Mouse (Mus musculus) lung, embryonic 15.5 days (tissue): ENCODE measurements at regions not wholly inside any gene's neighbourhood (a gene's known extent, or its start where the extent isn't known, plus 50 kb on each side); places are given as distances from the start of the nearest gene placed in this dataset.

Source experiments
- ATAC-seq: fragments of 200-750 bp; cut with Nextera tagmentation; 2 replicates; pipeline ENCODE4 v1.8.0; 2017; ENCODE audit warnings: moderate number of reproducible peaks, borderline replicate concordance; ENCODE audit not compliant: low FRiP score, low TSS enrichment; ENCODE audit errors: extremely low read depth
- H3K27ac ChIP-seq: fragments of 300-500 bp; sonication (generic); 2 replicates; pipeline ENCODE4 v1.5.1; 2015; ENCODE audit warnings: moderate library complexity, mild to moderate bottlenecking, inconsistent platforms
- H3K27me3 ChIP-seq: fragments of 300-500 bp; sonication (generic); 2 replicates; pipeline ENCODE4 v1.6.1; 2015; ENCODE audit warnings: inconsistent platforms
- H3K36me3 ChIP-seq: fragments of 300-500 bp; sonication (generic); 2 replicates; pipeline ENCODE4 v1.6.1; 2015; ENCODE audit warnings: inconsistent platforms
- H3K4me1 ChIP-seq: fragments of 300-500 bp; sonication (generic); 2 replicates; pipeline ENCODE4 v1.6.1; 2015; ENCODE audit warnings: inconsistent platforms
- H3K4me2 ChIP-seq: fragments of 300-500 bp; sonication (generic); 2 replicates; pipeline ENCODE4 v1.6.1; 2015; ENCODE audit warnings: inconsistent platforms, mild to moderate bottlenecking, moderate library complexity
- H3K4me3 ChIP-seq: fragments of 300-500 bp; sonication (generic); 2 replicates; pipeline ENCODE4 v1.5.1; 2015; ENCODE audit warnings: mild to moderate bottlenecking, inconsistent platforms
- H3K9ac ChIP-seq: fragments of 300-500 bp; sonication (generic); 2 replicates; pipeline ENCODE4 v1.6.1; 2015; ENCODE audit warnings: inconsistent platforms
- H3K9me3 ChIP-seq: fragments of 300-500 bp; sonication (generic); 2 replicates; pipeline ENCODE4 v1.6.1; 2016; ENCODE audit warnings: inconsistent platforms
- WGBS: fragments of 180-500 bp; shearing (Covaris S2); methylation state at CpG from one replicate; pipeline ENCODE4 v1.1.7; 2015; 5-methylcytosine and 5-hydroxymethylcytosine counted together

DNA sequence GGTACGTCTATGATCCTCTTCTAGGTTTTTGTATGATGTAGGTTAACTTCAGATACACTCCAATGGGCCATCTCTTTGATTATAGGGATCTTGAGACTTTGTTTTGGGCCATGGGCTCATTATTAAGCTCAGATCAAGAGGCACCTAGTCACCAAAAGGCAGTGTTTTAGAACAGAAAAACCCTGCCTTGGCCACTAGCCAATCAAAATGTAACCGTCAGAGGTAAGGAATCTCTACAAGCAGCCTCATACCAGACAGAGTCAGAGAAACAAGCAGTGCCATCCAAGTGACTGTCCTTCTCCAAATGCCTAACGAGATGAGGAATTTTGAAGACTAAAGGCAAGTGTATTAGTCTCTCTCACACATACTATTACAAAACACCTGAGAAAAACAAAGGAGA lies 487.0 kb downstream of the Rps29 start:
- Histone ChIP-seq H3K4me3 (no peak overlapping the region), H3K9me3 (no peaks in the 10 kb centered on the region), H3K4me1 (no peaks in the 10 kb centered on the region), H3K27ac (no peak overlapping the region), H3K27me3 (no peaks in the 10 kb centered on the region), H3K36me3 (no peaks in the 10 kb centered on the region), H3K9ac (no peak overlapping the region), H3K4me2 (no peak overlapping the region)
- WGBS = 64% methylated on average over 3 of the region's 3 CpGs
- no peak for ATAC-seq

DNA sequence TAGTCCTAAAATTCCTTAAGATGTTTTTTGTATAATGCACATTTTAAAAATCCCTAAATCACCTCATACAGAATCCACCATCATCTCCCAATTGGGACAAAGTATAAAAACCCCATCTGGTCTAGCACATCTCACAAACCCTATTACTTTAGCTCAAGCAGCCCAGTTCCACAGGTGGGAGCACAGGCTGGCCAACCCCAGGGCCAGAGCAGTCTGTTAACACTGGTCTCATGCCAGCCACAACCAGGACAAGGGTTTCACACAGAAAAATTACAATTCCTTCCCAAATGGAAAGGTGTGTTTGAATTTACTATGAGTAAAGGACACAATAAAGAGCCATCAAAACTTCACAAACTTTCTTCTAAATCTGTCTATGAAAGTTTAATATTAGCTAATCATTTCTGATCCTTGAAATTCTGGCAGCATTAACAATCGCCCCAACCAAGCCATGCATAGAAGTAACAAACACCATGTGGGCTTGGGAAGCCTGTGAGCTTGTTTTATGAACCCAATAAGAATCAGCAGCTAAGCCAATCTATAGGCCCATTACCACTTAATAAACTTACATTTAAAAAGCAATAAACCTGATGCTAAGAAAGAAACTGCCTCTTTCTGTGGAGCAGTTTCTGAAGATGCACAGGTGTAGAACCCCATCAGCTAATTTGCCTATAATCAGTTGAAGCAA lies 512.9 kb downstream of the Rps29 start:
- no peaks in the 10 kb centered on the region for H3K9me3 ChIP-seq
- no peak overlapping the region for H3K27ac ChIP-seq
- ATAC-seq = no peak
- H3K36me3 ChIP-seq = no peaks in the 10 kb centered on the region
- no peaks in the 10 kb centered on the region for H3K4me1 ChIP-seq
- no peak overlapping the region for H3K4me3 ChIP-seq
- H3K27me3 ChIP-seq = no peaks in the 10 kb centered on the region
- H3K9ac ChIP-seq = no peak overlapping the region
- H3K4me2 ChIP-seq = no peak overlapping the region
- WGBS = 80% methylated on average over 1 of the region's 1 CpGs

DNA sequence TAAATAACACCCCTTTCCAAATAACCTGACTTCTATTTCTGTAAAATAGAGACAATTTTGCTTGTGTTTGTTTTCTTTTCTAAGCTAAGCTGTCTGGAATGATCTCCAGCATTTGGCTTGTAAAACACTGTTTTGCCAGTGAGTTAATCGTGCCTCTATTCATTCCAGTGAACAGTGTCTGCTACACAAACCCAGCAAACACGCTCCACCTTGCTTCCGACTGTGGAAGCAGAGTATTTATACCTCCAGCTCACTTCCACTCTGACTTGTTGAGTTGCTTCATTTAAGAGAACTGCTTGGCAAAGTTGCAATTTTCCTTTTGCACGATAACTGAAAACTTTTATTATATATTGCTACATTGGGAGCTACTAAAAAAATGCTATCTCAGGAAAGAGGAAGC lies 515.3 kb downstream of the Rps29 start:
- Histone ChIP-seq H3K9ac (no peak overlapping the region), H3K4me1 (no peaks in the 10 kb centered on the region), H3K27ac (no peak overlapping the region), H3K36me3 (no peaks in the 10 kb centered on the region), H3K4me3 (no peak overlapping the region), H3K9me3 (no peaks in the 10 kb centered on the region), H3K4me2 (no peak overlapping the region), H3K27me3 (no peaks in the 10 kb centered on the region)
- 79% methylated on average over 4 of the region's 4 CpGs for WGBS
- no peak for ATAC-seq

DNA sequence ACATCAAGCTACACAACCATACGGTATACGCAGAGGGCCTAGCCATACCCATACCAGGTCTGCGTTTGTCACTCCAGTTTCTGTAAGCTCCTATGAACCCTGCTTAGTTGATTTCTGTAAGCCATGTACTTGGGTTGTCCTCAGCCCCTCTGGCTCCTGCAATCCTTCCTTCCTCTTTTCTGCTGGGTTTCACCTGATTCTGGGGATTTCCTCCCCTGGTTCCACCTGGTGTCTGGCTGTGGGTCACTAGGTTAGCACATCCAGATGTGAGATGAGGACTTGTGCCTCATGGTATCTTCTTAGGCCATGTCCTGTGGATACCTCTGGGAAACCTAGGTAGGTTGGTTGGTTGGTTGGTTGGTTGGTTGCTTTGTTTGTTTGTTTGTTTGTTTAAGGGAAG lies 526.5 kb downstream of the Rps29 start:
- Histone ChIP-seq H3K4me1 (no peaks in the 10 kb centered on the region), H3K9ac (no peak overlapping the region), H3K36me3 (no peaks in the 10 kb centered on the region), H3K4me3 (no peak overlapping the region), H3K9me3 (no peaks in the 10 kb centered on the region), H3K4me2 (no peak overlapping the region), H3K27me3 (no peaks in the 10 kb centered on the region), H3K27ac (no peak overlapping the region)
- ATAC-seq = no peak
- 96% methylated on average over 3 of the region's 3 CpGs for WGBS

DNA sequence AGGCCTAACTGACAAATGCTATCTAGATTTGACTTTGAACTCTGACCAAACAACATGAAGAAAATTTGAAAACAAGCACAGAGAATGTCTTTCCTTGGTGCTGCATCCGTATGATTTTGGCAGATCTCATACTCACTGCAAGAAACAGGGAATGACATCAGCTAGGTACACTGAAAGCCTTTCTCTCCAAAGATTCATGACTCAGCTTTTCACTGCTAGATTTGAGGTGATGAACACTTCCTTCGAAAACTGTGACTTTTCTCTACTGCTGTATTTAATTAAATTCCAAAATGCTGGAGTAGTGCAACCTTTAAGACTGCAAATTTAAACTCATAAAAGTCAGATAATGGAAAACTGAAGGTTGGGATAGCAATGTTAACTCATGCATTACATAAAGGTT lies 540.6 kb downstream of the Rps29 start:
- H3K9ac ChIP-seq = no peak overlapping the region
- H3K27ac ChIP-seq = no peak overlapping the region
- no peak overlapping the region for H3K4me3 ChIP-seq
- no peaks in the 10 kb centered on the region for H3K36me3 ChIP-seq
- H3K4me2 ChIP-seq = no peak overlapping the region
- no peaks in the 10 kb centered on the region for H3K4me1 ChIP-seq
- ATAC-seq = no peak
- WGBS = 74% methylated on average over 2 of the region's 2 CpGs
- no peaks in the 10 kb centered on the region for H3K9me3 ChIP-seq
- no peaks in the 10 kb centered on the region for H3K27me3 ChIP-seq

DNA sequence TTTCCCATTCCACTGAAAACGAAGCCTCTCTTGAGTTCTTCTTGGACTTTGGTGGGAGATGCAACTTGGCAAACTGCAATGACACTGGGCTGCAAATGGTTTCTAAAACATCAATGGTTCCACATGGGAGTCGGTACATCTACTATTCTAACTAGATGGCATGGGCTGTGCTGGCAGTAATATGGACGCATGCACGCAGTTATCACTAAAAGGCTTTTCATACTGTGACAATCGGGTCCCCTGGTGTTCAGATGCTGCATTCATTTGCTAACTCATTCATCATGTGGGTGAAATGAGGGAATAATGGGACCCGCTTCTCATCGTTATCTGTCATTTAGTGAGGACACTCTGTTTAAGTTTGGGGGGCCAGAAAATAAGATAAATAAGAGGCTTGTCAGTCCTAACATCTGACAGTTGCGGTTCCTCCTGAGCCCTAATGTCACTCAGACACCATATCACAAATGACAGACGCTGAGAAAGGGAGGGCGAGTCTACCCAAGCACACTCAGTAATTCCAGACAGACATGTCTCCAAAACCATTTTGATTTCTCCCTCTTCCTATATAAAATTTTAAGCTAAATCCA lies 553.5 kb downstream of the Rps29 start:
- Histone ChIP-seq H3K4me3 (no peak overlapping the region), H3K4me1 (no peaks in the 10 kb centered on the region), H3K27ac (no peak overlapping the region), H3K9ac (no peak overlapping the region), H3K9me3 (no peaks in the 10 kb centered on the region), H3K4me2 (no peak overlapping the region), H3K27me3 (no peaks in the 10 kb centered on the region), H3K36me3 (no peaks in the 10 kb centered on the region)
- ATAC-seq = no peak
- WGBS = 69% methylated on average over 10 of the region's 10 CpGs

DNA sequence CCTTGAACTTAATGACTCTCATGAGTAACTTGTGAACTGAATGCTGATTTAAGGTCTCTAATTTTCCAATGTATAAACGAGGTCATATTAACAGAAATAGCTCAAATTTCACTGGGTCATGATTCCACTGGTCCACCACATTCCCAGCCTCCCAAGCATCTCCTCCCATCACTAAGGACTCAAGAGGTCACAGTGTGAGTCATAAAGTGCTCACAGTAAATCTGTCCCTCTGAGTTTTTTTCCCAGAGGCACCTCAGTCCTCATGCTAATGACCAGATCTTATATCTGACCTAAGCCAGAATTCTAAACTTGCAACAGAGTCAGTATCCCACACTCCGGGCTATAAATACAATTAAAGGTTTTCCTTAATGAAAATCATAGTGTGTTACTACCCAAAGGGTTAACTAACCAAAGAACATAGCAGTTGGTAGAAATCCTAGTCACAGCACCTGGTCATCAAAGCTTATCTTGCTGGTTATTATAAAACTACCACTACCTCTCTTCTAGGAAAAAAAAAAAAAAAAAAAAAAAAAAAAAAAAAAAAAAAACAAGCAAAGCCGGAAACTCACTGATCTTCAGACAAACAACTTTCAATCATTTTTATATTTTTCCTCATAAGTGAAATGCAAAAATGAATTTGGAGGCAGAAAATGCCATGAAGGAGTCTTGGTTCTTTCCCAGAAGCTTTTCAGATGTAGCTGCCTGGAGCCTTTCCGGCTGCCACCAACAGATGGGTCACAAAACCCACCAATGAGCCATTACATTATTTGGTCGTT lies 554.3 kb downstream of the Rps29 start:
- 77% methylated on average over 5 of the region's 5 CpGs for WGBS
- Histone ChIP-seq H3K36me3 (no peaks in the 10 kb centered on the region), H3K4me3 (no peak overlapping the region), H3K27me3 (no peaks in the 10 kb centered on the region), H3K4me2 (no peak overlapping the region), H3K27ac (no peak overlapping the region), H3K9me3 (no peaks in the 10 kb centered on the region), H3K4me1 (peaks cover under 1% of the 10 kb centered on the region; the same call in 1 of the 2 replicates), H3K9ac (no peak overlapping the region)
- no peak for ATAC-seq

DNA sequence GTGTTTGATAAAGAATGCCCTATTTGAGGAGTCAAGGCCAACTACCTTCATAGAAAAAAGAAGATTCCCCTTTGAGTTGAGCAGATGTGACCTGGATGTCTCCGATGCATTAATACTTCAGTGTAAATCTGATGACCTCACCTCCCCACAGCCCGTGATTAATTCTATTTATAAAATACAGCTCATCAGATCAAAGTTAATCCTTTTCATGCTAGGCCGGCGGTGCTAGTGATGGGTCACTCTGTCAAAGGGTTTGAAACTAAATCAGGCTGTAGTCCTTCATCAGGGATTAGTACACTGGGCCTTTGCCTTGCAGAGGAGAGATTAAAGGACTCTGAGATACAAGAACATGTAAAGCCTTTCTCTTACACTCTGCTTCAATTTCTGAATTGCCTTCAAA lies 556.3 kb downstream of the Rps29 start:
- H3K9ac ChIP-seq = no peak overlapping the region
- H3K36me3 ChIP-seq = no peaks in the 10 kb centered on the region
- 60% methylated on average over 4 of the region's 4 CpGs for WGBS
- H3K27ac ChIP-seq = no peak overlapping the region
- ATAC-seq = no peak
- H3K4me1 ChIP-seq = peaks cover 4% of the 10 kb centered on the region; the same call in 1 of the 2 replicates
- H3K4me2 ChIP-seq = no peak overlapping the region
- no peaks in the 10 kb centered on the region for H3K27me3 ChIP-seq
- H3K4me3 ChIP-seq = no peak overlapping the region
- no peaks in the 10 kb centered on the region for H3K9me3 ChIP-seq

DNA sequence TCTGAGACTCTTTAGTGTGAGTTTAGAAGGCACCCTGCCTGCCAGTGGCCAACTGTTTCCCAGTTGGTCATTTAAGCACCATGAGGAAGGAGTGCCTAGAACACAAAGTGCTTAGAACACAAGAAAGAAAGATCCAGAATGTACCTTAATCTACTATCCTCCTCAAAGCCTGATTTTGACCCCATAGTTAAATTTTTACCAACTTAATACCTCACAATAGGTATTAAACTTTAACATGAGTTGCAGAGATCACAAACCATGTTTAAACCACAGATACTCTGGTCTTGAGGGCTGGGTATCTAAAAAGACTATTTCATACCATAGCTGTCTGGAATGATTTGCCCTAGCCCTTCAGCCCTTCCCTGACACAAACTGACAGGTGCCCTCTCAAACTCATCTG lies 557.6 kb downstream of the Rps29 start:
- no peak overlapping the region for H3K4me2 ChIP-seq
- H3K27me3 ChIP-seq = no peaks in the 10 kb centered on the region
- H3K9ac ChIP-seq = no peak overlapping the region
- ATAC-seq = no peak
- no peak overlapping the region for H3K4me3 ChIP-seq
- no peaks in the 10 kb centered on the region for H3K36me3 ChIP-seq
- peaks cover 4% of the 10 kb centered on the region; the same call in 1 of the 2 replicates for H3K4me1 ChIP-seq
- no peaks in the 10 kb centered on the region for H3K9me3 ChIP-seq
- H3K27ac ChIP-seq = no peak overlapping the region

DNA sequence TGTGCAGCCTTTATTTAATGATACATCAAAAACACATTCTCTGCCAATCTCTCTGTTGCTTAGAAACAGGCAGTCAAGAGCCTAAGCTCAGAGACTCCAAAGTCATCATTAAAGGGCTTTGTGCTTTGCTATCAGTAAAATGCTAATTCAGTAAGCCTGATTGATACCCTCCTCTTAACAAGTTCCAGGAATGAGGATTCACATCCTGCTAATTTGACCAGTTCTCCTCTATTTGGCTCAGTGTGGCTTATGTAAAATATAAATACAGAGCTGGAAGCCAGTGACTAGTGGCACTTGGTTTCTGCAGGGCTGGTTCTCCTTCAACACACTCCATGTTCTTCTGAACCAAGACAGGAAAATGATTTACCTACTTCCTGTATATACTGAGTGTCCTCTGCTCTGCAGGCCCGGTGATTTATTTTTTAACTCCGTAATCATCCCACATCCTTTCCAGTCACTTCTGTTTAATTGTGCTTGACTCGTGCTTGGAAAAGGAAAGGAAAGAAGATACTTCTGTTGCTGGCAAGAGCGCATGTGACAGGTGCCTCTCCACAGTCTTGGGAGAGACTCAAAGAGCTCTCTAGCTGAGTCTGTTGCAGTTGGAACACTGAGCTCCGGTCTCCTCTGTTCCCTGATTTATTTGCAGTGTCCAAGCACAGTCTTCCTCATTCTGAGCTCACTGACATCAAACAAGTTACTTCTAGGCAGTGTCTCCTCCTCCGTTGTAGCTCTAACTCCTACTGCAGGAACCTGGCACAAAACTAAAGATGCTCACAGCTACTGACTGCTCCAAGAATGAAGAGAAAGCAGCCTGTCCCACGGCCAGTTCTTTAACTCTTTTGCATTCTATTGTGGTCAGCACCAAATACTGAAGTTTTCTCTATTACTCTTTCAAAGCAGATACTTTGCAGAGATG lies 559.0 kb downstream of the Rps29 start:
- whole genome bisulfite sequencing = 33% methylated on average over 7 of the region's 7 CpGs
- no peak overlapping the region for H3K9ac ChIP-seq
- no peak overlapping the region for H3K4me3 ChIP-seq
- no peaks in the 10 kb centered on the region for H3K36me3 ChIP-seq
- no peak overlapping the region for H3K4me2 ChIP-seq
- H3K27me3 ChIP-seq = no peaks in the 10 kb centered on the region
- ATAC-seq = no peak; the same call in 1 of the 2 replicates
- H3K9me3 ChIP-seq = no peaks in the 10 kb centered on the region
- peaks cover 4% of the 10 kb centered on the region; the same call in 1 of the 2 replicates for H3K4me1 ChIP-seq
- no peak overlapping the region for H3K27ac ChIP-seq

DNA sequence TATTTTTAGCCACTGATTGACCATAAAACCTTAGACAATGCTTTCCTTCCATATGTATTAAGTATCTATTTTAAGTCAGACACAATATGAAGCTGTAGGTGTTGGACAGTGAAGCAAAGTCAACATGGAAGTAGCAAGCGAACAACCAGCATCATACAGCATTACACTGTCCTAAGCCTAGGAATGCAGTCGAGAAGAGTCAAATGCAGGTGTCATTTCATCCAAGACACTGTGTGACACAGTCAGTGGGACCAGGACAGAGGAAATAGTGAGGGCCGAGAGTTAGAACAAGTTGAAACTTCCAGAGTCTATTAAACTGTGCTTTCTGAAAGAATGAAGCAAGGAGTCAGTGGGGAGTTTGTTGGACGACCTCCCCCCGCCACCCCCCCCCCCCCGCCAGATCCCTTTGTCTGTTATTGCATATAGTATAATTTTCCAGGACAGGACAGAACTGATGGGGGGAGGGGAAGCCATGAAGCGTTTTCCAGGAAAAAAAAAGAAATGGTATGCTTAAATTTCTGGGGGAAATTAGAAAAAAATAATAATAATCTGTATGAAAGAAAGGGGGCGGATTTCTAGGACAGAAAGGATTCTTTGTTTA lies 559.9 kb downstream of the Rps29 start:
- Histone ChIP-seq H3K27ac (no peak overlapping the region), H3K4me1 (peaks cover 4% of the 10 kb centered on the region; the same call in 1 of the 2 replicates), H3K9me3 (no peaks in the 10 kb centered on the region), H3K9ac (no peak overlapping the region), H3K4me3 (no peak overlapping the region), H3K36me3 (no peaks in the 10 kb centered on the region), H3K27me3 (no peaks in the 10 kb centered on the region), H3K4me2 (no peak overlapping the region)
- ATAC-seq = no peak
- 57% methylated on average over 8 of the region's 8 CpGs for whole genome bisulfite sequencing
